Comparison of ENCODE assay signal across 9 mouse cellular contexts in the genomic region with DNA sequence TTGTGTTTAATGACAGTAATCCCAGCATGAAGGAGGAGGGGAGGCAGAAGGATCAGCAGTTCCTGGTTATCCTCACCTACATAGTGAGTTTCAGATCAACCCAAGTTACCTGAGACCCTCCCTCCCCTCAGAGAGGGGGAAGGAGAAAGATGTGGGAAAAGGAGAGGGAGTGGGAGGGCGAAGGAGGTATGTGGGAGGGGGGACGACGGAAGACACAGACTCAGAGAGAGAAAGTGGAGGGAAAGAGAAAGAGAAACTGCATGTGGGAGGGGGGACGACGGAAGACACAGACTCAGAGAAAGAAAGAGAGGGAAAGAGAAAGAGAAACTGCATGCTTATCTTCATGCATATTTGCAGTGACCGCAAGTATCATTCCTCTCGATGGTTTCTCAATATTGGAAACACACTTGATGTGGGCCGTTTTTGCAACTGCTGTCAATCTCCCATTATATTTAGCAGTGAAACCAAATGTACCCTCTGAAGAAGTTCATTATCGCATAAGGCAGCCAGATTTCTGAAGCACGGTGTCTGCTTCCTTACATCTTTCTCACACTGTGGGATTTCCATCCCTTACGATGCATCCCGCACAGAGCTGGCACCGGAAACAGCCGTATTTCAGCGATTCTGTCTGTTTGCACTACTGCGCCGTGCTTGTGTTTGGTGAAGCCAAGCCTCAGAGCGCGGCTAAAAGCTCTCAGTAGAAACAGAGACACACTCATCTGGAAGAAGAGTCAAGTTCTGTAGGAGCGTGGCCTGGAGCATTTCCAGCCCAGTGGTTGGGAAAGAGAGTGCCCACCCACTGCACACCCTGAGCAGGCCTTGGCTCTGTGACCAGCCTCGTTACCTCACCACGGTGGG. TPM values are rescaled to one million over a fixed set of nuclear protein-coding genes. Genes with fewer than 3 reads are reported as not detected.
A peak's percentile ranks its signal among the peaks of the same experiment; 100 is the strongest.
DNase-seq lines count a peak whose midpoint lies in the region; ATAC-seq and TF ChIP-seq lines count a peak whose summit lies in the region.
"Had no signal": no experiment of that assay in that cellular context is flagged by ENCODE, and none has a peak within 500 bp of the region (broad histone marks: within the 10 kb centered on the region; RNA-seq: fewer than 3 reads in every experiment).

No protein-coding gene starts in this region.

- peaks cover 5% of the 10 kb centered on the region for H3K4me1 ChIP-seq in forebrain, embryonic 15.5 days
- H3K4me1 ChIP-seq in forebrain, embryonic 12.5 days, result no peaks in the 10 kb centered on the region
- H3K4me1 ChIP-seq in midbrain, postnatal 0 days (ENCODE audit: insufficient read depth, low read length), result no peaks in the 10 kb centered on the region
- no peaks in the 10 kb centered on the region for H3K4me1 ChIP-seq in midbrain, embryonic 16.5 days (ENCODE audit: control insufficient read depth, insufficient read depth, low read length)
- no peaks in the 10 kb centered on the region for H3K4me1 ChIP-seq in lung, embryonic 14.5 days (ENCODE audit: insufficient read depth)

- 0 out of 2 replicates have a peak overlapping the region, but pooled peaks have one; percentile 5 for H3K4me2 ChIP-seq in forebrain, embryonic 15.5 days (replicated peaks)
- no peak overlapping the region for H3K4me2 ChIP-seq in forebrain, embryonic 12.5 days
- H3K4me2 ChIP-seq in midbrain, postnatal 0 days (ENCODE audit: low read depth, low read length, poor library complexity, severe bottlenecking), result no peak overlapping the region
- no peak overlapping the region for H3K4me2 ChIP-seq in midbrain, embryonic 16.5 days (ENCODE audit: low read length)
- H3K4me2 ChIP-seq in lung, embryonic 14.5 days, result peak overlapping the region; percentile 29

- no peak for TF ChIP-seq CTCF in midbrain, postnatal 0 days (IDR thresholded peaks at IDR 0.05)
- TF ChIP-seq CTCF in lung, embryonic 14.5 days (IDR thresholded peaks at IDR 0.05; ENCODE audit: low read depth), result no peak

- WGBS in forebrain, embryonic 15.5 days, result 61% methylated on average over 22 of the region's 22 CpGs
- WGBS in forebrain, embryonic 12.5 days, result 79% methylated on average over 22 of the region's 22 CpGs
- WGBS in midbrain, postnatal 0 days, result 77% methylated on average over 22 of the region's 22 CpGs
- 74% methylated on average over 22 of the region's 22 CpGs for WGBS in midbrain, embryonic 16.5 days
- WGBS in lung, embryonic 14.5 days, result 62% methylated on average over 22 of the region's 22 CpGs

- H3K27me3 ChIP-seq in forebrain, embryonic 15.5 days, result no peaks in the 10 kb centered on the region
- no peaks in the 10 kb centered on the region for H3K27me3 ChIP-seq in forebrain, embryonic 12.5 days
- no peaks in the 10 kb centered on the region for H3K27me3 ChIP-seq in midbrain, postnatal 0 days (ENCODE audit: insufficient read depth, low read length)
- H3K27me3 ChIP-seq in midbrain, embryonic 16.5 days (ENCODE audit: control insufficient read depth, insufficient read depth, low read depth, low read length), result no peaks in the 10 kb centered on the region
- H3K27me3 ChIP-seq in lung, embryonic 14.5 days (ENCODE audit: insufficient read depth, low read length), result no peaks in the 10 kb centered on the region

- no peak overlapping the region for H3K27ac ChIP-seq in forebrain, embryonic 15.5 days (replicated peaks)
- no peak overlapping the region for H3K27ac ChIP-seq in forebrain, embryonic 12.5 days
- H3K27ac ChIP-seq in midbrain, postnatal 0 days (ENCODE audit: low read depth, low read length), result no peak overlapping the region
- H3K27ac ChIP-seq in midbrain, embryonic 16.5 days (ENCODE audit: low read length), result no peak overlapping the region
- H3K27ac ChIP-seq in lung, embryonic 14.5 days (ENCODE audit: low read depth), result no peak overlapping the region

- H3K4me3 ChIP-seq in forebrain, embryonic 15.5 days, result no peak overlapping the region
- H3K4me3 ChIP-seq in forebrain, embryonic 12.5 days (replicated peaks), result no peak overlapping the region
- no peak overlapping the region for H3K4me3 ChIP-seq in midbrain, postnatal 0 days (ENCODE audit: low read depth, low read length)
- H3K4me3 ChIP-seq in midbrain, embryonic 16.5 days (ENCODE audit: low read depth, low read length), result no peak overlapping the region
- H3K4me3 ChIP-seq in lung, embryonic 14.5 days (ENCODE audit: low read depth, low read length), result no peak overlapping the region

- intact Hi-C loops in heart, postnatal 36 days (cut with DNase I), result no loop called here

- H3K9ac ChIP-seq in forebrain, embryonic 15.5 days (replicated peaks), result no peak overlapping the region
- H3K9ac ChIP-seq in forebrain, embryonic 12.5 days, result no peak overlapping the region
- H3K9ac ChIP-seq in midbrain, postnatal 0 days (replicated peaks; ENCODE audit: low read length, poor library complexity, severe bottlenecking), result no peak overlapping the region
- H3K9ac ChIP-seq in midbrain, embryonic 16.5 days (ENCODE audit: low read depth, low read length), result no peak overlapping the region
- H3K9ac ChIP-seq in lung, embryonic 14.5 days, result no peak overlapping the region

- ATAC-seq in forebrain, embryonic 15.5 days (replicated peaks), result no peak
- ATAC-seq in forebrain, embryonic 12.5 days (ENCODE audit: low FRiP score), result no peak
- no peak for ATAC-seq in midbrain, postnatal 0 days (ENCODE audit: low FRiP score)
- ATAC-seq in midbrain, embryonic 16.5 days, result no peak
- ATAC-seq in lung, embryonic 14.5 days (ENCODE audit: insufficient read depth), result no peak

- peak; percentile 31 for DNase-seq in midbrain, postnatal 0 days (ENCODE audit: low spot score)
- peak; percentile 10 to 27 for DNase-seq in heart, postnatal 36 days
- peak; percentile 47 for DNase-seq in lung, embryonic 14.5 days
- no peak for DNase-seq in spleen, postnatal 10 days (ENCODE audit: low spot score in 2 of 2)
- no peak for DNase-seq in yolk sac, embryonic 10.5 days (ENCODE audit: low spot score)

- H3K36me3 ChIP-seq in forebrain, embryonic 15.5 days, result no peaks in the 10 kb centered on the region
- H3K36me3 ChIP-seq in forebrain, embryonic 12.5 days (replicated peaks), result no peaks in the 10 kb centered on the region
- H3K36me3 ChIP-seq in midbrain, postnatal 0 days (ENCODE audit: insufficient read depth, low read length), result no peaks in the 10 kb centered on the region
- H3K36me3 ChIP-seq in midbrain, embryonic 16.5 days (ENCODE audit: control insufficient read depth, insufficient read depth, low read length), result no peaks in the 10 kb centered on the region
- H3K36me3 ChIP-seq in lung, embryonic 14.5 days (ENCODE audit: insufficient read depth), result no peaks in the 10 kb centered on the region
- H3K36me3 ChIP-seq: G1E had no signal

- no peaks in the 10 kb centered on the region for H3K9me3 ChIP-seq in forebrain, embryonic 15.5 days
- no peaks in the 10 kb centered on the region for H3K9me3 ChIP-seq in forebrain, embryonic 12.5 days
- H3K9me3 ChIP-seq in midbrain, postnatal 0 days (ENCODE audit: low read length), result no peaks in the 10 kb centered on the region
- no peaks in the 10 kb centered on the region for H3K9me3 ChIP-seq in midbrain, embryonic 16.5 days (replicated peaks; ENCODE audit: control insufficient read depth, low read length, poor library complexity, severe bottlenecking)
- no peaks in the 10 kb centered on the region for H3K9me3 ChIP-seq in lung, embryonic 14.5 days (ENCODE audit: low read depth, low read length)

RNA-seq across cellular contexts. Expression of gene Tead1, which starts 58.6 kb away (rescaled TPM):
- polyA plus RNA-seq in forebrain, embryonic 15.5 days (2015; fragmentation: Nextera tagmentation; extraction: Ambion mirVana), result 18.0 and 18.3 TPM in 2 replicates
- 20.7 and 28.3 TPM in 2 replicates for polyA plus RNA-seq in forebrain, embryonic 12.5 days (2016; fragmentation: Nextera tagmentation; extraction: Ambion mirVana)
- 16.6 and 18.6 TPM in 2 replicates for total RNA-seq in midbrain, postnatal 0 days (2014; rRNA removed)
- 4.6 and 8.0 TPM in 2 replicates for polyA plus RNA-seq in midbrain, postnatal 0 days (2015; fragmentation: Nextera tagmentation; extraction: Ambion mirVana)
- polyA plus RNA-seq in midbrain, embryonic 16.5 days (2015; fragmentation: Nextera tagmentation; extraction: Ambion mirVana), result 11.3 and 12.5 TPM in 2 replicates
- total RNA-seq in heart, postnatal 36 days (2021), result 100 to 1,000 TPM; 157 to 186 TPM
- 26.5 and 27.6 TPM in 2 replicates for polyA plus RNA-seq in lung, embryonic 14.5 days (2014; fragmentation: Nextera tagmentation; extraction: Ambion mirVana)
- polyA plus RNA-seq: G1E had no signal

Comparison
In these comparisons a context has a peak if more than half of its experiments do, and no peak if none do; other contexts are left out.
1. H3K4me2 ChIP-seq: peak in forebrain, embryonic 15.5 days (single experiment) and lung, embryonic 14.5 days (single experiment); none in forebrain, embryonic 12.5 days (single experiment), midbrain, postnatal 0 days (single experiment) and midbrain, embryonic 16.5 days (single experiment).
2. DNase-seq: peak in midbrain, postnatal 0 days (single experiment), heart, postnatal 36 days (2 of 2) and lung, embryonic 14.5 days (single experiment); none in spleen, postnatal 10 days (0 of 2) and yolk sac, embryonic 10.5 days (single experiment).